Mouse (Mus musculus): ENCODE results near the gene Xirp1.

DNA sequence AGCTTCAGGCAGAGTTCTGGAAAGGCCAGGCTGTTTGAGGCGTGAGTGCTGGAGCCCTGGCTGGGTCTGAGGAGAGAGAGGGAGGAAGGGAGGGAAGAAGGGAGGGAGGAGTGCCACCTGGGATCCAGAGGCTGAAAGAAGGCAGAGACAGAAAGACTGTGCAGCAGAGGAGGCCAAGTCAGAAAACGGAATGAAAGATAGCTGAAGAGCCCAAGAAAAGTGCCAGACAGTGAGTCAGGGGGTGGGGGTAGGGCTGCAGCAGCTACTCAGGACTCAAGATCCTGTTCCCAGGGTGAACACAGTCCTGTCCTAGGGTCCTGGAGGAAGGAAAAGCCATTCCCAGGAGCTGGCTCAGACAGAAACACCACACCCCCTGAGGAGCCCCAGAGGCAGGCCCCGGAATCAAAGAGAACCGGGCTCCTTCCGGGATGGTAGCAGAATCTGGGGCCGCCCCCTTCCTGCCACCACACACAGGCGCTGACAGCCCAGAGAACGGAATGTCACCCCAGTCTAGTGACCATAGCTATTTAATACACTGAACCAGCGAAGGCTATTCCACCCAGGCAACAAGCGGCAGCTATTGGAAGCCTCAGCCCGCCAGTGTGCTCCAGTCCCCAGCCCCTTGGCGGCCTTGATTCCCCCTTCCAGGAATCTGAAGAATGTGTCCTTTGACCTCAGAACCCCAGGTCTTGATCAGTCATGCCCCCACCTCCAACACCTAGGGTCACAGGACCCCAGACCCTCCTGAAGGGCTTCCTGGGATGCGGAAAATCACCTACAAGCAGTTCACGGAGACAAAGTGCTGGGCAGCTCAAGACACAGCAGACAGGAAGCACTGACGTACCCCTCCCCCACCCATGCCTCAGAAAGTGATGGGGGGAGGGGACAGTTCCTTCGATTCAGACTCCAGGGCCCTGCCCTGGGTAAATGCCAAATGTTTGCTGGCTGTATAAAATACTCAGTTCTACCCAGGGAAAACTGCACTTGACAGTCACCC lies 41.9 kb downstream of the Xirp1 start:
- TF ChIP-seq CTCF (IDR thresholded peaks at IDR 0.05; ENCODE audit: extremely low read depth, insufficient read length, insufficient replicate concordance, low read depth, low read length): no peak
- TF ChIP-seq POLR2A (IDR thresholded peaks at IDR 0.05; ENCODE audit: low read depth, low read length): peak; percentile 28; the same call in 1 of the 2 replicates
